Mouse (Mus musculus): ENCODE measurements at regions not wholly inside any gene's neighbourhood (a gene's known extent, or its start where the extent isn't known, plus 50 kb on each side); places are given as distances from the start of the nearest gene placed in this dataset.

GRCm38 (mm10) chr1:83896650-83897049 lies 467.3 kb downstream of the Pid1 start:
- TF ChIP-seq CTCF (conservative IDR thresholded peaks at IDR 0.05; ENCODE audit: low read length) (no peak), NANOG (IDR thresholded peaks at IDR 0.05; ENCODE audit: borderline replicate concordance, low read length) (no peak), POU5F1 (IDR thresholded peaks at IDR 0.05; ENCODE audit: borderline replicate concordance, low read length) (no peak)

All from E14TG2a.4 (cell line).